Mouse (Mus musculus): ENCODE results near the gene Gm20931. TPM values are rescaled to one million over a fixed set of nuclear protein-coding genes. Genes with fewer than 3 reads are reported as not detected.
"Not testable (repeated sequence)": the region's sequence is repeated elsewhere in the genome, so short reads cannot be mapped to it uniquely, and the experiment has no call there.

Gene Gm20931
- not detected for total RNA-seq (2021)
- long read RNA-seq, experiment 1 = 0 reads
- long read RNA-seq, experiment 2 = 0 reads

DNA sequence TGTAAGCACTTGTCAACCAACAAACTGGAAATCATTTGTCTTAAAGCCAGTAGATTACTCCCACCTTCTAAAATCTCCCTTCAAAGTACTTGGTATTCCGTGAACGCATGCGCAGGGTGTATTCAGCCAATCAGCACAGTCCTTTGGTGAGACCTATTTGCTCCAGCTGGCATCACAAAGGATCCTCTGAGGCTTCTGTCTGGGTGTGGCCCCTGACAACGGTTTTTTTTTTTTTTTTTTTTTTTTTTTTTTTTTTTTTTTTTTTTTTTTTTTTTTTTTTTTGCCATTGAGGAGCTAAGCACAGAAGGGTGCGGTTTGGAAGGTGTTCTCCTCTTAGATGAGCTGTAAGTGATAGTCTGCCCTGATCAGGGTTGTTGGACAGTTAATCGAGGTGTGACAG, at the start of gene Gm20931:
Gm20931 (plus strand) TSS at position 301 of the 400 bp plus-strand sequence.
- not testable (repeated sequence) for DNase-seq
